Mouse (Mus musculus): Measurements from ENCODE around the gene Dcun1d2.
"Not testable (repeated sequence)": the region's sequence is repeated elsewhere in the genome, so short reads cannot be mapped to it uniquely, and the experiment has no call there.

Dcun1d2 gene

DNA sequence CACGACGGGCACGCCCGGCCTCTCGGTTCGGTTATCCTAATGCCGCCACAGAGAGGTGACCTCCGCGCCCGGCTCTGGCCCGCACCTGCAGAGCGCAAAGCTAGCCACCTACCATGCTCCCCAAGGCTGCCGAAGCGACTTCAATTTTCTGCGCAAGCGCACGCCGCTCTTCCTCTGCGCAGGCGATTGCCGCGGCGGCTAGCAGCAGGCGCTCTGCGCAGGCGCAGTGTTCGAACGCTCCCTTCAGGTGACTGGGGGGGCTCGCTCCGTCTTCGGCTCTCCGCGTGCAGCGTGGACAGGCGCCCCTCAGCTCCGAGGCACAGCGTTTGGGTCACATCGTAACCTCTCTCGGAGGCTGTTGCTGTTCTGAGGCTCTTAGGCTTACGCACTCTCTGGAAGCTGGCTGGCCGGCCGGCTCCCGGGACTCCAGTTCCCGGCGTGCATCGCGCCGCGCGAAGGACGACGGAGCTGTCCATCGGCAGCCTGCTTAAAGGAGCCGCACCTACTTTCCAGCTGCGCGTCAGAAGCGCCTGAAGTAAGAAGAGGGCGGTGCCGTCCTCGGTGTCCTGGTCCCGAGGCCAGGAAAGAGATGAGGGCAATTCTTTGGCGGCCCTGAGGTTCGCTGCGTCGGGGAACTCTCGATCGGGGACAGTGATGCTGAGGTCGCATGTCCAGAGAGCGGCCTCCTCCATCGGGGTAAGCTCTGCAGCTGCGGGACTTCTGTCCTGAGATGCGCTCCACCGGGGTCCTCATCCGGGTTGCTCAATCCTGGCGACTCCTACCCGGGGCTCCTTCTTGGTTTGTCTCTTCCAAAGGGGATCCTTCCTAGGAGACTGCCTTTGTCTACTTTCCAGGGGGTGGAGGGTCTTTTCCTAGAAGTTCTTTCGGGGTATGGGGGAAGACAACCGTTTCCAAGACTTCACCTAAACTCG, at the start of gene Dcun1d2, which contains the start of gene Tmco3:
Gene Dcun1d2, minus strand, starts transcription at position 440 of the 932 bp plus-strand sequence.
Gene Tmco3, plus strand, starts transcription at position 499 of the 932 bp plus-strand sequence.
- peak; percentile 97 for DNase-seq

DNA sequence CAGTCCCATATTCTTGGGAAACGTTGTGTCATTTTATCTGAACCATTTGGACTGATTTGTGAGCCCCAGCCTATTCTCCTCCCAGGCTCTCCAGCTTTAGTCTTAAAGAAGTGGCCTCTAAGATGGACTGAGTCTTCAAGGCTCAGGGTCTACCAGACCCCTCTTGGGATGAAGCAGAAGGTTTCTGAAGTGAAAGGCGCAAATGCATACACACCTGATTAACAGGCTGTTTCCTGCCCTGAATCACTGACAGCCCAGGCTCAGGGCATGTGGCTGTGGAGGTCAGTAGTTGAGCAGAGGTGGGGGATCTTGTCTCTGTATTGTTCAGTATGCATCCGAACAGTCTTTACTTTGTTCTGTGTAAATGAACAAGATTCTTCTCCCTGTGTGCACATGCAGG, 49.7 kb upstream of the Dcun1d2 start:
- DNase-seq = no peak

DNA sequence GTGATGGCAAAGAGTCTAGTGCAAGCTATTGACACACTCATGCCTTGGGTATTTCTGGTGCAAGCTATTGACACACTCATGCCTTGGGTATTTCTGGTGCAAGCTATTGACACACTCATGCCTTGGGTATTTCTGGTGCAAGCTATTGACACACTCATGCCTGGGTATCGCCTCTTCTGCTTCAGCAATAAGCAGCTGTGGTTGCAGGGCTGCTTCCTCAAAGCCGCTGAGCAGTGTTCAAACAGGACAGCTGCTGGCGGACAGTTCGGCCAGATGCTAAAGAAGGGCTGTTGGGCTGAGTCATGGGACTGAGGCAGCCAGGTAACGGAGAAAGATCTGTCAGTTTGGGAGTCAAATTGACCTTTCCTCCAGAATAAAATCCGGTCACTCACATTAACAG, 49.3 kb upstream of the Dcun1d2 start:
- not testable (repeated sequence) for DNase-seq

DNA sequence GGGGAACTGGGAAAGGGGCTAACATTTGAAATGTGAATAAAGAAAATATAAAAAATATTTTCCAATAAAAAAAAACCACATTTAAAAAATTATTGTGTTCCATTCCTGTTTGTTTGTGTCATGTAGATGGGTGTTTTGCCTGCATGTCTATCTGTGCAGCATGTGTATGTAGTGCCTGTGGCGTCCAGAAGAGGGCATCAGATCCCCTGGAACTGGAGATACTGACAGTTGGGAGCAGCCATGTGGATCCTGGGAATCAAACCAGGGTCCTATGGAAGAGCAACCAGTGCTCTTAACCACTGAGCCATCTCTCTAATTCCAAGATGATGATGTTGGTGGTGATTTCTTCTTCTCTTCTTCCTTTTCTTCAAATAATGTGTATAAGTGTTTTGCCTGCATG, 46.7 kb upstream of the Dcun1d2 start:
- DNase-seq = no peak

DNA sequence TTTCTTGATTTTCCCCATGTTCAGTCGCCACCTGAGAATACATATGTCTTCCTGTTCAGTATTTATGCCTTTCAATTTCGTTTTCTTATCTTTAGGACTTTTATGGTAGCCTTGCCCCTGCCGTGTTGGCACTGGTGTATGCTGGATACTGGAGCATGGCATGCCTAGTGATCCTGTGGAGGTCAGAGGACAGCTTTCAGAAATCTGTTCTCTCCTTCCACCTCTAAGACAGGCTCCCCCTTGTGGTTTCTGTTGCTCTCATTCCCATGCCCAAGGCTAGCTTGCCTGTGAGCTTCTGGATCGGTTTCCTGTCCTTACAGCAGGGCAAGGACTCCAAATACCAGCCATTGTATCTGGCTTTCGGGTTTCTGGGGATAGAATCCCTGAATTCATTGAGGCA, 38.7 kb upstream of the Dcun1d2 start:
- DNase-seq = peak; percentile 45

DNA sequence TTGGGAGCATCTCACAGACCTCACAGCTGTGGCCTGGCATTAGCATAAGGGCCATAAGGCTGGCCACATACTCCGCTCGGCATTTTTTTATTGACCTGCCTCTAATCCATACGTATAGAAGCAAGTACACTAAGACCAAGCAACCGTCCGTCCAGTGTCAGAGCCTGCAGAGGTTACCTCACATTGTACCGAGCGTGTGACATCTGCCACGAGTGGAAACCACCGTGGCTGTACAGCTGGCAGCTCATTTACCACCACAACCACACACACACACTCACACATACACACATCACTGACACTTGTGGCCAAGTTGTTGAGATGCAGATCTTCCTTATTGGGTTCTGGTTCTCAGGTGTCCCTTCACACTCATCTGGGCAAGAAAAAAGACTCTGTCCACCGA, 28.7 kb upstream of the Dcun1d2 start:
- peak; percentile 42 for DNase-seq

DNA sequence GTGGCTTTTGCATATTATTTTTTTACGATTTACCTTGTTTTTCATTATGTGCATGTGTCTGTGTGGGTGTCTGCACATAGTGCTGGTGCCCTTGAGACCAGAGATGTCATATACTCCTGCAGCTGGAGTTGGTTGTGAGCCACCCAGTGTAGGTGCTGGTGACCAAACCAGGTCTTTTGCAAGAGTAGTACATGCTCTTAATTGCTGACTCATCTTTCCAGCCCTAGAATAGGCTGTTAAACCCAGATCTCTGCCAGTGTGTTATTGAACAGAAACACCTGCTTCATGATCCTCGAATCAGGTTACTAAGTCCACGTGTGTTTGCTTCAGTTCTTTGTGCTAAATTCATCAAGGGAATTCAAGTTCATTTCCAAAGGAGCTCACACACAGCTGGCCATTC, 27.0 kb upstream of the Dcun1d2 start:
- DNase-seq = no peak

DNA sequence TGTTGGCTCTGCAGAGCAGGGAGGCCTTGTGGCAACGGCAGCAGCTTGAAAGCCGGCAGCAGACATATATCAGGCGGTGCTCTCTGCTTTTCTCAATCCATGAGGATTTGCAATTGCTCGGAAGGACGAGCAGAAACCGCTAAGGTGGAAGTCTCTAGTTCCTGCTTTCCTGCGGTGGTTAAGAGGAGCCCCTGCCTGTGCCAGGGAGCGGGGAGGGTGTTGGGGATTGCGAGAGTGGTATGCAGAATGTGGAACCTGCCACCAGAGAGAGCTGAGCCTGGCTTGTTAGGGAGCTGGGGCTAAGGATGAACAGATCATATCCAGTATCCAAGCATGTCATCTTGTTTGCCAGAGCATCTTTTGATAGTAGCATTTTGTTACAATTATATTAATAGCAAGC, 19.0 kb upstream of the Dcun1d2 start:
- no peak for DNase-seq

DNA sequence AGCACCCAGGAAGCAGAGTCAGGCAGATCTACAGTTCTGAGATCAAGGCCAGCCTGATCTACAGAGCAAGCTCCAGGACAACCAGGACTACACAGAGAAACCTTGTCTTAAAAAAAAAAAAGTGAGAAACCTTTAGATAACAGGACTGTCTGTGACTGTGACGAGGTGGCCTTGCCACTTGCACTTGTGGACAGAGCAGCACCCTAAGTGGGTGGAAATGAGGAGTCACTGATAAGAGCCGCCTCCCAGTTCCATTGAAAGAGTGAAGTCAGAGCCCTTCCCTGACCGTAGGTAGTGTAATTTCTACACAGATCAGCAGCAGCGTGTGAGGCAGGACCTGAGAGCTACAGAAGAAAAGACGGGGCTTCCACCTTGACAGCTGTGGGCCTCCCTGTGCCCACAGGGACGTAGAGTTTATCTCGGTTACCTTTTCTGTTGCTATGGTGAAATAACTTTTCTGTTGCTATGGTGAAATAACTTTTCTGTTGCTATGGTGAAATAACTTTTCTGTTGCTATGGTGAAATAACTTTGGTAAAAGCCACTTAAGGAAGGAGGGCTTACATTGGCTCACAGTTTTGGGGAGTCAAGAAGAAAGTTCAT, 18.5 kb upstream of the Dcun1d2 start:
- no peak for DNase-seq

DNA sequence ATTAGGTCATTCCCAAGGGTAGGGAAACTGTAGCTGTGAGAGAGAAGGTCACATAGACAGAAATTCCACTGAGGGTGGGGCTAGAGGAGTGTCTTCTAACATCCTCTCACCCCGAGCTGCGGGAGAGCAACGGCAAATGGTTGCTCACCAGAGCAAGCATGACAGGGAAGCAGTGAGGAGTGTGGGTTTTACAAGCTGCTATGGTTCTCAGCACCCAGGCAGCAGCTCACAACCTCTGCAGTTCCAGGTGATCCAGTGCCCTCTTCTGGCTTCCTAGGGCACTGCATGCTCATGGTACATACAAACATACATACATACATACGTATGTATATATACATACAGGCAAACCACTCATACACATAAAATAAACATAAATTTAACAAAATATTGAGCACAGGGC, 18.0 kb upstream of the Dcun1d2 start:
- no peak for DNase-seq

DNA sequence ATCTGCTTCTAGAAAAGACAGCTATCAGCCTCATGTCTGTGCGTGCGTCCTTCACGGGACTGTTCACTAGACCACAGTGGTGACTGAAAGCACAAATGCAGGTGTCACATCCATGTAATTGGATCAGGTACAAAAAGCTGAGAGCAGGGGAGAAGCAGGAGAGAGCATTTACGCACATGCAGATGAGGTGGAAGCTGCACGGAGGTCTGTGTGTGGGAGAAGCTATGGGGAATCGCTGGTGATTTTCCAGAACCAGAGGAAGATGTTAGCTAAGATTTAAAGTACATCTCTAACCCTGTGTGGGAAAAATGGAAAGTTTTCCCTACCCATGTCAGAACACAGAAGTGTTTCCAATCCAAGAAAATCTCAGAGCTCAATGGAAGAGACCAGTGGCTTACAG, 17.5 kb upstream of the Dcun1d2 start:
- no peak for DNase-seq

DNA sequence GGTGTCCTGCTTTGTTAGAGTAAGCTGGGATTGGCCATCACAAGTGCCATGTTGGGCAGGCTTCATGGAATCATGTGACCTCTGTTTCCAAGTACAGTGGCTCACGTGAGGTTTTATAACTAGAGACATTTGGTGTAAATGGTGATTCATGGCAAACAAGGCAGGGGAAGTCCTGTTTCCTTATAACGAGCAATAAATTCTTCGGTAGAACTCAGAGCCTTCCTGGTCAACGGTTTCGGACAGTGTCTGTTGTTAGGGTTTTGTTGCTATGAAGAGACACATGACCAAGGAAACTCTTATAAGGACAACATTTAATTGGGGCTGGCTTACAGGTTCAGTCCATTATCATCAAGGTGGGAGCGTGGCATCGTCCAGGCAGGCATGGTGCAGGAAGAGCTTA, 13.1 kb upstream of the Dcun1d2 start:
- no peak for DNase-seq

DNA sequence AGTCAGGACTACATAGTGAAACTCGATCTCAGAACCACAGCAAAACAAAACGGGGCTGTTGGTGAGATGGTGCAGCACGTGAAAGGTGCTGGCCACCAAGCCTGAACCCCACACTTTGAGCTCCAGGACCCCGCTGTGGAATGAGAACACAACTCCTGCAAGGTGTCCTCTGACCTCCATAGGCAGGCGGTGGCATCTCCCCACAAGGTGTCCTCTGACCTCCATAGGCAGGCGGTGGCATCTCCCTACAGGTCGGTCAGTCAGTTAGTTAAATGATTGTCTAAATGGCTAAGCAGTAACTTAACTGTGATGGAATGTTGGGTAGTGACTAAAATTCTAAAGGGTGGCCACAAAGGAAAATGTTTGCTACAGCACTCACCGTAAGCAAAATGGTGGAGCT, 11.6 kb upstream of the Dcun1d2 start:
- DNase-seq = no peak

DNA sequence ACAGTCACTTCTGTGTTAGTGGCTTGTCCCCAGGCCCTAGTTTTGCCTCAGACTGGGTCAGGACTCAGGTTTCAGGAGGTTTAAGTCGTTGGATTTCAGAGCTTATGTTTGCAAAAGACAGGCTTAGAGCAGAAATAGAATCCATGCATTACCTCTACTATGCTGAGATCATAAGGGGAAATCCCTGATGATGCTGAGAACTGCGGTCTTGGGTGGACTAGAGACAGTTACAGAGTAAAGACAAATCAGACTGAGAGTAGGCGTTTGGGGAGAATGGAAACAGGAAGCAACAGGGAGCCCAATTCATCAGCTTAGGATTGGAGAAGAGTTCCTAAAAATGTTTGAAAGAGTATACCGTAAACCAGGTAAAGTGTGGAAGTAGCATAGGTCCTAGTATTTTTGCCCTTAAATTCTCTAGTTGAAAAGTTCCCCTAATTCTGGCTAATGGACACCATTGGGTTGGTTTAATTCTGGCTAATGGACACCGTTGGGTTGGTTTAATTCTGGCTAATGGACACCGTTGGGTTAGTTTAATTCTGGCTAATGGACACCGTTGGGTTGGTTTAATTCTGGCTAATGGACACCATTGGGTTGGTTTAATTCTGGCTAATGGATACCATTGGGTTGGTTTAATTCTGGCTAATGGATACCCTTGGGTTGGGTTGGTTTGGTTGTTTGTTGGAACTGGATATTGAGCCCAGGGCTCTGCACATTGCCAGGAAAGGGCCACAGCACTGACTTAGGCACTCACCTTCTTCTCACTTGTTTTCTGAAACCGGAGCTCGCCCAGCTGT, 5.9 kb upstream of the Dcun1d2 start:
- no peak for DNase-seq

DNA sequence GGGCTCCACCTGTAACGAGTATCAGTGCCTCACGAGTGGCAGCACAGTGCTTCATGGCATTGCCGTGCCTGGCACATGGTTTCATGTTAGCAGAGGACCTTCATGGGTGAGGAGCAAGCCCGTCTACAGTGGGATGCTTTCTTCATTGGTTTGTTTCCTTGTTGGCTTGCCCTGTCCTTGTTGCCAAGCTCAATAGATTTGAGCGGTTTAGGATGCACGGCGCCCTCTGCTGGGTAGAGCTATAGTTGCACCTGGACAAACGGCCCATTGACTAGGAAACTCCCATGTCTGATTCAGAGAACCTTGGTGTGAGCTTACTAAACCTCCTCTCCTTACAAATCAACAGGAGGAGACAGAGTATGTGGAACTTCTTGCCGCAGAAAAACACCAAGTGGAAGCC, 4.4 kb upstream of the Dcun1d2 start:
- DNase-seq = peak; percentile 77

DNA sequence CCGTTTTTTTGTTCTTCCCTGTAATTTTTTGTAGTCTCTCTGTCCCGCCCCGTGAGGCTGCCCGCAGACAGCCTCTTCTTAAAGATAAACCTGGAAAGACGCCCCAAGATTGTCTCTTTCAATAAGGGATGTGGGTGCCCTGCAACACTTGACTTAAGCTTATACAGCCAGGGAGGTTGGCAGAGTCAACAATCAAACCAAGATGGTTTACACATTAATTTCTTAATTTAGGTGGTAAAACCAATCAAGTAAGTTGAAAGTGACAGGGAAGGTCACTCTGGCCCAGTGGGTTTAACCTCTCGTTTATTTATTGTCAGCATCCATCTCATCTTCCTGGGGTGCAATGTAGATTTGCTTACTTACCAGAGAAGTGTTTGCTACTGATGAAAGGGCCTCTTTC, 715 bp upstream of the Dcun1d2 start:
- no peak for DNase-seq

DNA sequence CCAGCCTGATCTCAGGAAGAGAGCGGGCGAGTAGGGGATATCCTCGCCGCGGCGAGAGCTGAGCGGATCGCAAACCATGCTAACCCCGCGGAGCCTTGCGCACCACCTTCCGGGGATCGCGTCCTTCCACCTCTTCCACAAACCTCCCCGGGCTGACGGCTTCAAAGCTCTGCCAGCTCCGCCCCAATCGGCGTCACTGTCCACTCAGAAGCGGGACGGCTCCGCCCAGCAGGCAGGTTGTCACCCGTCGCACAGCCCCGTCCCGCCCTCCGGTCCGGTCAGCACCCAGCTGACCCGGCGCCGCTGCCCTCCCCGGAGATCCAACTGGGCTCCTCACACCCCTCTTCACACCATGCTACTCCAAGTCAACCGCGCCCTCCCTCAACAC, 633 bp downstream of the Dcun1d2 start:
- DNase-seq = peak; percentile 84

DNA sequence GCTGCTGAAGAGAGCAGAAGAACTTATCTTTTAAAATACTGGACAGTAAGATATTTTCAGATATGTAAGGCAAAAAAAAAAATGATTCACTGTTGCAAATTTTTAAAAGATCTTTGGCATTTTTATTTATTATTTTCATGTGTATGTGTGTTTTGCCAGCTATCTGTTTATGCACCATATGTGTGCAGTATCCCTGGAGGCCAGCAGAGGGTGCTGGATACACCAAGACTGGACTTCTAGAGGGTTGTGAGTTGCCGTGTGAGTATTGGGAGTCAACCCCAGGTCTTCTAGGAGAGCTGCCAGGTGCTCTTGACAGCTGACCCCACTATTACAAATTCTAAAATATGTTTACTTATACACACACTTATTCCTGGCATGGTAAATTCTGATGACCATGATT, 4.7 kb downstream of the Dcun1d2 start:
- DNase-seq = no peak

DNA sequence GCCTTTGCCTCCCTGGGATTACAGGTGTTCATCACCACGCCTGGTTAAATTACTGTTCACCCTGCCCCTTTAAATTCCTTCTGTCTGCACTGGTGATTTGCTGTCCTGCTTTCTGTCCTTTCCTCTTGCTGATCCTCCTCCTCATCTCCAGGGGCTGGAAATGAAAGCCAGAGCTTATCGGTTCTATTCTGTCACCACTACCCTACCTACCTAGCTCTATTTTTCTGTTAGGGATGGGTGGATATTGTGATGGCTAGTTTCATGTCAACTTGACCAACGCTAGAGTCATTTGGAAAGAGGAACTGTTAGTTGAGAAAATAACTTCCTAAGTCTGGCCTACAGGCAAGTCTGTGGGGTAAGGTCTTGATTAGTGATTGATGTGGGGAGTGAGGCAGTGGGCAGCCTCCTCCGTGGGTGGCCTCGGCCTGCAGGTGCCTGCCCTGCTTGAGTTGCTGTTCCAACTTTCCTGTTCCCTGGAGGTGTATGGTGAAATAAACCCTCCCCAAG, 10.9 kb downstream of the Dcun1d2 start:
- no peak for DNase-seq

DNA sequence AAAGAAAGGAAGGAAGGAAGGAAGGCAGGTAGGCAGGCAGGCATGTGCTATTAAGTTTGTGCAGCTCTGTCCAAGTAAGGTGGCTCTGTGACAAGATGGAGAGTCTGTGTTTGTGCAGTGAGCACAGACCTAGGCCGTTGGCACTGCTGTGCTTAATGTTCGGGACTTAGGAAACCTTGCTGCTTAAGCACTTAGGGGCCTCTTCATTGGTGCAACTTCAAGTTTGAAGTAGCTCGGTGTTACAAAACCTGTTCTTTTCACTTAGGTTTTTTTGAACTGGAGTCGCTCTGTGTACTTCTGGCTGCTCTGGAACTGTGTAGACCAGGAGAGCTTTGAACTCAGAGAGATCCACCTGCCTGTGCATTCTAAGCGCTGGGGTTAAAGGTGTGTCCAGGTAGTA, 15.1 kb downstream of the Dcun1d2 start:
- DNase-seq = no peak

DNA sequence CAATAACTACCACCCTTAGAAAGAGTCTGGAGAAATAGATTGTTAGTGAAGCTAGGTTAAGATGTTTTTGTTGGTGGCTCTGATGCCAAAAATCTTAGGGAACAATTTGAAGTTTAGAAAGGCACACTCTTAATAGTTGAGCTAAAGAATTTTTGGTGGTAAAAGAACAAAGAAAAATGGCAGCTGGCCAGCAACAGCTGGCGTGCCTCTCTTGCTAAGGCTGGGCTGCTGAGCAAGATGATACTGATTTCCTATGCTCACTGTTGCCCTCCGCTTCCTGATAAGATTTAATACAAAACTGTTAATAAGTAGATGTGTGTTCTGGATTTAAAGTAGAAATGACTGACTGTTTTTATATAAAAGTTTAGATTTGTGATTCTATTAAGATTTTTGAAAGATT, 20.4 kb downstream of the Dcun1d2 start:
- DNase-seq = no peak

DNA sequence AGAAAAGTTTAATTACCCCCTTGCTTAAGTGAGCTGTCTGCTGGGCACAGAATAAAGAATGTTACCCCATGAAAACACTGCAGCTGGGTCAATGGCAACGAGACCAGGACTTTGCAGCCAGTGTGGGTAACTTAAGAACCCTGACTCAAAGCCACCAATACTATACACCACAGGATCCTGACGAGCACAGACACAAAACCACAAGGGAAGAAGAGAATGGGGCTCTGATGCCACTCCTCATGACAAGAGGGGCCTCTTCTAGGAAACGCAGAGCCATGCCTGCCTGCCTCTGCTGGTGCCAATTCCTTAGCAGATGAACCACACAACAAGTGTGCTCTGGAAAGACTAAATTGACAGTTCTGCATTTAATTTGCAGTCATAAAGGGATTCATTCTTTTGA, 24.6 kb downstream of the Dcun1d2 start:
- DNase-seq = no peak

DNA sequence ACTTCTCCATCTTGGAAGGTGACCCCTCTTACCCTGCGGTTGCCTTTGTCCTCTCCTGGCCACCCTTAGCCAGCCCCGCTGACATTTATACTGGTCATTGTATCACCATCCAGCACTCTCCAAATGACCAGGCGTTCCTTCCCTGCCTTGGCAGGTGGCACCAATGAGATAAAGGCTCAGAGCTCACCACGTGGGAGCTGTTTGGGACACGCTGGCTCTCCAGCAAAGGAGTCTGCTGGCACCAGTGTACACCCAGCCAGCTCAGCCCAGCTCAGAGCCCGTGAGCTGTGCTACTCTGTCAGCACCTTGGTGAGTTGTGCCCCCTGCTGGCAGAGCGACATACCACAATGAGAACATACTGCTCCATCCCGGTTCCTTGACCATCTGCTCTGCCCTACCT, 33.9 kb downstream of the Dcun1d2 start, which contains the start of gene Adprhl1:
Gene Adprhl1, minus strand, starts transcription at position 144 of the 400 bp plus-strand sequence.
- DNase-seq = peak; percentile 71
